Mouse (Mus musculus) ES-Bruce4 (cell line): ENCODE measurements around the gene Pygm.

ENCODE experiments used
- CTCF ChIP-seq: IDR thresholded peaks from one replicate; pipeline ENCODE4 v1.8.1; 2011; ENCODE audit warnings: low read depth, low read length
- EP300 ChIP-seq: IDR thresholded peaks from 2 replicates; pipeline ENCODE4 v1.6.1; 2011; ENCODE audit warnings: low read depth, low read length; ENCODE audit not compliant: insufficient read depth
- POLR2A ChIP-seq: IDR thresholded peaks from one replicate; pipeline ENCODE4 v1.8.1; 2011; ENCODE audit warnings: low read length; ENCODE audit not compliant: insufficient read depth

DNA sequence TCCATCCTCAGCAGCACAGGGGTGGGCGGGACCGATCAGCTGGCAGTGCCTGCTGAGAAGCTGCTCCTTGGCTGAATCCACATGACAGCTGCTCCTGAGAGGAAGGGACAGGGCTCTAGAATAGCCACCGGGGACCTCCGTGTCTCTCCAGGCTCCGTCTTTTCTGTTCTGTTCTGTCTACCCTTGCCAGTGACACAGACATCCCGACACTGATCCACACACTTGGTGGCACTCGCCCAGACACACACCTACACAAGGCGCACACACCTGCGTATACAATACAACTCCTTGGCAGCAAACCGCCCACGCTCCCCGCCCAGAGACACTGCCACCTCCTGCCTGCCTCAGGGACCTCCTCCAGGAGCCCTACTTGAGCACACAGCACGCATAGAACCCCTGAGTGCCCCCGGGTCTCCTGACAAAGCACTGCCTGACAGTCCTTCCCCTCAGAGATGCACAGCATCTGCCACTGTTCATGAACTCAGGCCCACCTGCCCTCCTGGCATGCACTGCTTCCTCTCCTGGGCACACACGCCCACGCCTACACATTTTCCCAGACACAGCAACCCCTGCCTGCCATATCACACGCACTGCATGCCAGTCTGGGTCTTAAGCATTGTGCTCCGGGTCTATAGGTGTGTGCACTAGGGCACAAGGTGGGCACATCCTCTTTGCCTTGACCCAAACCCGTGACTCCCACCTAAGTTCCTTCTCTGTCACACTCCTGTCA lies 36.4 kb downstream of the Pygm start:
- no peak for TF ChIP-seq CTCF
- TF ChIP-seq EP300: no peak
- TF ChIP-seq POLR2A: no peak
